Mouse (Mus musculus) layer of hippocampus, adult 9-11 months (tissue): ENCODE data around the gene Olfr715b.
"Not testable (repeated sequence)": the region's sequence is repeated elsewhere in the genome, so short reads cannot be mapped to it uniquely, and the experiment has no call there.

ENCODE experiments used
- DNase-seq: peaks from one replicate; pipeline ENCODE4 v3.0.0; 2022

Olfr715b gene

DNA sequence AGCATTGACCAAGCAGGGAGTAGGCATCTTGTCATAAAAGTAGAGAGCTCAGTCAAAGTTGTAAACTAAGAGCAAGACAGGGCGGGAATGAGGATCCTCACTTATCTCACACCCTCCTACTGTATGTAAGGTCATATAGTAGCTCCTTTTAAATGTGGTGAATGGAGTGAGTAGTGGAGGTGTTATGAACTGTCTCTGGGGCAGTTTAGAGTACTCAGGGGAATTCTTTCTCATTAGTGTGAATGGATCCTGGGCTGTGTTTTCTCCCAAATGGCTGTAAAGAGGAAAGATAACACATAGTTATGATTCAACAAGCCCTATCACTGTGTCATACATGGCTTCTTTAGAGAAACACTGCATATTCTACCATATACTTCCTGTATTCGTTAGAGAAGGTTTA, at the start of gene Olfr715b:
Olfr715b (minus strand) TSS at position 101 of the 400 bp plus-strand sequence.
- not testable (repeated sequence) for DNase-seq

DNA sequence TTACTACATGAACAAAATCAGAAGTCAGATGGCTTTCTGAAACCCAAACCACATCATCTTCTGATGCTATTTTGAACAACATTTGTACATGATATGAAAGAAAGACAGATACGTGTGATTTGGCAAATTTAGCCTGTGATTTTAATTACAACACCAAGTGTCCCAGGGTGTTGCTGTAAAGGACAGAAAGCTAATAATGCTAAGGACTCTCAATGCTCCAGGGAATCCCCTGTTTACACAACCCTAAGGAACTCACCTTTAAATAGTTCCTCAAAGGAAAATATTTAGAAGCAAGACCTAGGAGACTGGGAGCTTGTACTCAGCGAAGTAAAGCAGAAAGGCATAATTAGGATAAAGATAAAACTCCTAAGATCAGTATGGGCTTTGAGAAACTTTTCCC, 27.9 kb upstream of the Olfr715b start, which contains the start of gene Olfr716:
Olfr716 (plus strand) TSS at position 301 of the 400 bp plus-strand sequence.
- not testable (repeated sequence) for DNase-seq

DNA sequence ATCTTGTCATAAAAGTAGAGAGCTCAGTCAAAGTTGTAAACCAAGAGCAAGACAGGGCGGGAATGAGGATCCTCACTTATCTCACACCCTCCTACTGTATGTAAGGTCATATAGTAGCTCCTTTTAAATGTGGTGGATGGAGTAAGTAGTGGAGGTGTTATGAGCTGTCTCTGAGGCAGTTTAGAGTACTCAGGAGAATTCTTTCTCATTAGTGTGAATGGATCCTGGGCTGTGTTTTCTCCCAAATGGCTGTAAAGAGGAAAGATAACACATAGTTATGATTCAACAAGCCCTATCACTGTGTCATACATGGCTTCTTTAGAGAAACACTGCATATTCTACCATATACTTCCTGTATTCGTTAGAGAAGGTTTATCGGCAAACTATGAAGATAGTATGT, 20.8 kb upstream of the Olfr715b start, which contains the start of gene Olfr715:
Olfr715 (minus strand) TSS at position 101 of the 400 bp plus-strand sequence.
- DNase-seq: not testable (repeated sequence)

DNA sequence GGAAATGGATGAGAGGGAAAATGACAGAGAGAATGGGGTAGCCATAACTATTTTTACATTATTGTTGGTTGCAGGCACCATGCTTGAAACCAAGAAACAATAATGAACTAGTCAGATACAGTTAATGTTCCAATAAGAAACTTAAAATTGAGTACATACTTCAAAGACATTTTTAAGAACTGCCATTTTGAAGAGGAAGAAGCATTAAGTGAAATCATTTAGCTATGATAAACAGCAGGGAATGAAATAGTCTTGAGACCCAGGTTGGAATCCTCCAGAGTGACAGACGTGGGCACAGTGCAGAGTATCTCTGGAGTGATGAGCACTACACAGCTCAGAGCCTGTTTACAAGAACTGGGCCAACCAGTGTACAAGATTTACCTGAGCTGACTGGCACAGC, 17.2 kb downstream of the Olfr715b start, which contains the start of gene Olfr17:
Olfr17 (plus strand) TSS at position 301 of the 400 bp plus-strand sequence.
- no peak for DNase-seq

DNA sequence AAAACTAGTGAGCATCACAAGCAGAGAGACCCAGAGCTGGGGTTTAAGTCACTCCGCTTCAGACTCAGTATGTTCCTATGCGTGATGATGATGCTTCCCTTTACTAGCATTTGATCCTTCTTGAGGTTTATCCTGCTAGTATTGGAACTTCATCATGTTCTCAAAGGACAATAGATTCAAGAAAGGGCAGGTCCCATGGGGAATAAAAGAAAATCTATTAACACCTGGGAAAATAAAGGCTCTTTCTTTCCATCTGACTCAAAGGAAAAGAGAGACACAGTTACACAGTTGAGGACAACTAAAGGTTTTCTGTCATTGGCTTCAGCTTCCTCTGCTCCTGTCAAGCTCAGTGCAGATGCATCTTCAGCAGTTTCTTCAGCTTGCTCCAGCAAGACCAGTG, 39.5 kb downstream of the Olfr715b start, which contains the start of gene Olfr714:
Olfr714 (plus strand) TSS at position 301 of the 400 bp plus-strand sequence.
- no peak for DNase-seq
